Mouse (Mus musculus) urinary bladder, postnatal 4 days (tissue): ENCODE data around the gene Lysmd4.

Experiments
- DNase-seq, 2 experiments: peaks; one replicate each; pipeline ENCODE4 v3.0.0; 2021 to 2022; ENCODE audit warnings: low spot score in 2 of 2

Gene Lysmd4

DNA sequence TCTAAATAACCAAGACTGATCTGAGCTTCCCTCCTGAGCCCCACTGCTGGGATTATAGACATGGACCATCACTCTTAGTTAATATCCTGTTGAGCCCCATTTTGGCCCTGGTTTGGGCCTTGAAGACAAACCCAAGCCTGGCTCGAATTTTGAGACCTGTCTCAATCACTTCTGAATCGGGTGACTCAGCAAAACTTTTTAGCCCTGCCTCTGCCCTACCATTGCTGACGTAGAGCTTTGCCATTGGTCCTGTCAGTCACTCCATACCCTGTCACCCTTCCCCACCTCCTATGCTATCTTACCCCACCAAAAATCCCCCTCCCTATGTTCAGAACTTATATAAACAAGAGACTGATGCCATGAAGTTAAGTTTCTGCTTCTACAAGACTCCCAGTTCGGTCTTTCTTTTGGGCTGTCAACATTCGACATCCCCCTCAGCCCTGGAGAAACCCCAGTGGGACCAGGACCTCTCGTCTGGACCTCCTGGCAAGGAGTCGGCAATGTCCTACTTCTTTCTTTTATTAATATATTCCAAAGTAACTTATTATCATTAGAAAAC is 119.8 kb downstream of the Lysmd4 start:
- no peak for DNase-seq

DNA sequence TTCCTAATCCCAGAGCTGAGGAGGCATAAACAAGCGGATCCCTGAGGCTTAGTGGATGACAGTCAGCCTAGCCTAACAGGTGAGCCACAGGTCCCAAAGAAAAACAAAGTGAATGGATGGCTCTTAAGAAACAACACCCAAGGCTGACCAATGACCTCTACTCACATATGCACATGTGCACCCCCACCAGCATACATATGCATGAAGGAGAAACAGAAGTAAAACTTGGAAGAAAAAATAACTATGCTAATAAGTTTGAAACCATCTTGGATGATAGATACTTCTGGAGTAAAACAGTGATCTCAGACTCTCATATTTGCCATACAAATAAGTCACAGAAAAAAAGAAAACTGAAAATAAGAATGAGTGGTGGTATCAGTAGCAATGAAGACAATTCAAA is 122.1 kb downstream of the Lysmd4 start:
- DNase-seq, result no peak

DNA sequence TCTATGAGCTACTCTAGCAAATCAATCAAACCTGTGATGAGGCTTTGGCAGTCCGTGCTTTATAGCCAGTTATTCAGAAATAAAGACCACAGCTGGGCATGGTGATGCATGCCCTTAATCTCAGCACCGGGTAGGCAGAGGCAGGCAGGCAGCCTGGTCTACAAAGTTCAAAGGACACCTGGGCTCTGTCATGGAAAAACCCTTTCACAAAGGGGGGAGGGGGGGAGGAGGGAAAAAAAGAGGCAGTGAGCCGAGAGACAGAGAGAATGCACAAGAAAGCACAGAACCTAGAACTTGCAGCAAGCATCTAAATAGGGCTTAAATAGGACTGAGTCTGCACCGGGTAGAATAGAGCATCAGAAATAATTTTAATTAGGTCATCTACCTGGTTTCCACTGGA is 130.6 kb downstream of the Lysmd4 start:
- DNase-seq, result no peak

DNA sequence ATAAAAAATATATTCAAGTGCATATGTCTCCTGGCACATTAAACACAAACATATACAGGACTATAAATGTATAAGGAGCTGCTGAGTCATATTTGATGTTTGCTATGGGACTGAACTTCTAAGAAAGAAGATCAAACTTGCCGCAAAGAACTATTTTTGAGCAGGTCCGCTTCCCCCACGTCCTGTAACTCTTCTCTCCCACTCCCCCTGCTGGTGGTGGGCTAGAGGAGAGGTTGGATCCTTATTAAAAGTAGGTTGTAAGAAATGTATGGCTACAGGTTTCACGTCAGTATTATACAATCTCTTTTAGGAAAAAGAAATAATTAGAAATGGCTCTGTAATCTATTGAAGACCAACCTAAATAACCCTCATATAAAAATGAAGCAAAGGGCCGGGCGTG is 131.3 kb downstream of the Lysmd4 start:
- DNase-seq, result no peak

DNA sequence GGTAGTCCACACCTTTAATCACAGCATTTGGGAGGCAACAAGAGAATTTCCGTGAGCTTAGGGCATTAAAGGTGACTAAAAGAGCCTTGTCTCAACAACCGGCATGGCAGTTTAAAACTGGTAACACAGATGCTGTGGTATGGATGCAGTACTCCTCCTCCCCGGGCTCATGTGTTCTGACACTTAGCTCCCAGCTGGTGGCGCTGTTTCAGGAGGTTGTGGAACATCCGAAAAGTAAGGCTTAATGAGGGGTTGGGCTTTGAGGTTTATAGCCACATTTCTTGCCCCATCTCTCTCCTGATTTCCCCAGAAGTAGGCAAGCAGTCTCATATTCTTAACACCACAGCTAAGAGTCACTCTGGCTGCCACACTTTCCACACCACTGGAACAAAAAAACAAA is 133.5 kb downstream of the Lysmd4 start:
- DNase-seq, result no peak
